Mouse (Mus musculus) stomach, embryonic 16.5 days (tissue): Measurements from ENCODE around the gene Dctn1. TPM values are rescaled to one million over a fixed set of nuclear protein-coding genes. Genes with fewer than 3 reads are reported as not detected.

Experiments
- ATAC-seq: fragments of 200-750 bp; cut with Nextera tagmentation; 2 replicates; pipeline ENCODE4 v1.8.0; 2017; ENCODE audit warnings: moderate number of reproducible peaks, moderate TSS enrichment; ENCODE audit not compliant: insufficient read depth, low FRiP score
- H3K27ac ChIP-seq: fragments of 300-500 bp; sonication (generic); 2 replicates; pipeline ENCODE4 v1.5.1; 2014; ENCODE audit warnings: low read length
- H3K27me3 ChIP-seq: fragments of 300-500 bp; sonication (generic); 2 replicates; pipeline ENCODE4 v1.6.1; 2014; ENCODE audit warnings: low read length, control low read depth, mixed read lengths; ENCODE audit not compliant: control insufficient read depth, insufficient read depth
- H3K36me3 ChIP-seq: fragments of 300-500 bp; sonication (generic); 2 replicates; pipeline ENCODE4 v1.6.1; 2014; ENCODE audit warnings: low read length; ENCODE audit not compliant: control insufficient read depth, insufficient read depth
- H3K4me1 ChIP-seq: fragments of 300-500 bp; sonication (generic); 2 replicates; pipeline ENCODE4 v1.6.1; 2014; ENCODE audit warnings: low read length, control low read depth, mixed read lengths; ENCODE audit not compliant: control insufficient read depth, insufficient read depth
- H3K4me2 ChIP-seq: fragments of 300-500 bp; sonication (generic); 2 replicates; pipeline ENCODE4 v1.6.1; 2014; ENCODE audit warnings: low read depth, low read length, mixed read lengths
- H3K4me3 ChIP-seq: fragments of 300-500 bp; sonication (generic); replicated peaks from 2 replicates; pipeline ENCODE4 v1.5.1; 2014; ENCODE audit warnings: mild to moderate bottlenecking, low read length
- H3K9ac ChIP-seq: fragments of 300-500 bp; sonication (generic); 2 replicates; pipeline ENCODE4 v1.6.1; 2014; ENCODE audit warnings: low read length
- H3K9me3 ChIP-seq: fragments of 300-500 bp; sonication (generic); replicated peaks from 2 replicates; pipeline ENCODE4 v1.6.1; 2016; ENCODE audit warnings: low read length, control low read depth; ENCODE audit not compliant: control insufficient read depth
- WGBS: fragments of 180-500 bp; shearing (Covaris S2); extraction: QIAGEN DNeasy Blood & Tissue Kit; methylation state at CpG from one replicate; pipeline ENCODE4 v1.1.7; 2014; 5-methylcytosine and 5-hydroxymethylcytosine counted together
- polyA plus RNA-seq: library from polyadenylated mRNA; unstranded; fragments of >200 nt; fragmentation: Nextera tagmentation; extraction: Ambion mirVana; gene quantifications from 2 replicates; pipeline ENCODE4 v1.2.1, GENCODE M21; 2015

Dctn1 gene
- polyA plus RNA-seq, 1 experiment from 2014 or later, result 74.1 TPM

DNA sequence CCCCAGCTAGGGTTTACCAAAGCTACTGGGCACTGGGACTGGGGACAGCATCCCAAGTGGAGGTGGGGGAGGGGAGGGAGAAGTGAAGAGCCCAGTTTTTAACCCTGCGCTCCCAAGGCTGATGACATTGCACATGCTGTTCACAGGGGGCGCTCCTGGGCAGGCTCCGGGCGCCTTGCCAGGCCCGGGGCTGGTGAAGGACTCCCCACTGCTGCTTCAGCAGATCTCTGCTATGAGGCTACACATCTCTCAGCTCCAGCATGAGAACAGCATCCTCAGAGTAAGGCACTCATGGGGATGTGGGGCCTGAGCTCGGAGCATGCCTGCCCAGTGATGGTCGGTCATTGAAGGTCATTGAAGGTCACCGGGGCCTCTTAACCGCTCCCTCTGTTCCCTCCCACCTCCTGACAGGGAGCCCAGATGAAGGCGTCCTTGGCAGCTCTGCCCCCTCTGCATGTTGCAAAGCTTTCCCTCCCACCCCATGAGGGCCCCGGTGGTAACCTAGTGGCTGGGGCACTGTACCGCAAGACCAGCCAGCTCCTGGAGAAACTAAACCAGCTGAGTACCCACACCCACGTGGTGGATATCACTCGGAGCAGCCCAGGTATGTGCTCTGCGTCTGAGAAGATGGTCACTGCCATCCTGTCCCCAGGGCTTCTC, 31.8 kb downstream of the Dctn1 start:
- Histone ChIP-seq H3K9ac (no peak overlapping the region), H3K4me2 (no peak overlapping the region), H3K4me3 (no peak overlapping the region), H3K27ac (no peak overlapping the region), H3K4me1 (no peaks in the 10 kb centered on the region), H3K36me3 (peaks cover 30% of the 10 kb centered on the region), H3K9me3 (no peaks in the 10 kb centered on the region), H3K27me3 (no peaks in the 10 kb centered on the region)
- WGBS, result 57% methylated on average over 15 of the region's 15 CpGs
- no peak for ATAC-seq

DNA sequence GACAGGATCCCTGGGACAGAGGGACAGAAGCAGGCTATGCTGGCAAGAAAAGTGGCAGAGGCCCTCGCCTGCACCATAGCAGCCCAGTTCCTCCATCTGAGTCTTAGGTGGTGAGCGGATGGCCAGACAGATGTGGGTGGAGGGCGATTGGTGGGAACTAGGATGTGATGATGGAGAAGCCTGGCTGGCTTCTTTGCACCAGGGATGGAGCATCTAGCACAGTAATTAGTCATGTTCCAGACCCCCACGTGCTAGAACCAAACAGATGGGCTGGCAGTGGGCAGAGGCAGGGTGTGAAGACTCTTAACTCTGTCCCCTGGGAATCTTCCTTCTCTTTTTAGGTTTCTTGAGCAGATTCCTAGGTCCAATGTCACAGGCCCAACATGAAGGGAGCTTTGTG, 37.6 kb downstream of the Dctn1 start:
- no peak overlapping the region for H3K4me3 ChIP-seq
- H3K9me3 ChIP-seq, result no peaks in the 10 kb centered on the region
- no peak overlapping the region for H3K4me2 ChIP-seq
- H3K9ac ChIP-seq, result no peak overlapping the region
- WGBS, result 84% methylated on average over 4 of the region's 4 CpGs
- peaks cover 8% of the 10 kb centered on the region; the same call in 1 of the 2 replicates for H3K36me3 ChIP-seq
- no peak overlapping the region for H3K27ac ChIP-seq
- H3K4me1 ChIP-seq, result no peaks in the 10 kb centered on the region
- no peak for ATAC-seq
- H3K27me3 ChIP-seq, result no peaks in the 10 kb centered on the region

DNA sequence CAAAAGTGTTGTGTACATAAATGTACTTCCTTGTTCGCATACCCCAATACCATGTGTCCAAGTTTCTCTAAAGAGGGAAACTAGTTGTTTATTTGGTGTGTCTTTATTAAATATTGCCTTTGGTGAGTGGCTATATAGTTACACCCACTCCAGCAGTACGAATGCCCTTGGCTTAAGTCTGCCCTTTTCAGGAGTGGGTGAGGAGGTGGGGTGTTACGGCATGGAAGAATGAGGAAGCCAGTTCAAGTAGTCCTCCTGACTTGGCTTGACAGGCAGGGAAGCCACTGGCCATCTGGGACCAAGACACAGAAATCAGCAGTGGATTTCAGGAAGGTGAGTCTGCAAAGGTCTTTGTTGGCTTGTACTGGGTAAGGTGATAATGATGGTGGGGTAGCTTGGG, 40.1 kb downstream of the Dctn1 start:
- no peaks in the 10 kb centered on the region for H3K36me3 ChIP-seq
- no peak overlapping the region for H3K27ac ChIP-seq
- WGBS, result 82% methylated on average over 3 of the region's 3 CpGs
- no peaks in the 10 kb centered on the region for H3K27me3 ChIP-seq
- ATAC-seq, result no peak
- H3K4me1 ChIP-seq, result peaks cover 5% of the 10 kb centered on the region
- H3K9ac ChIP-seq, result 0 out of 2 replicates have a peak overlapping the region, but pooled peaks have one; percentile 7
- H3K9me3 ChIP-seq, result no peaks in the 10 kb centered on the region
- H3K4me2 ChIP-seq, result no peak overlapping the region
- no peak overlapping the region for H3K4me3 ChIP-seq

DNA sequence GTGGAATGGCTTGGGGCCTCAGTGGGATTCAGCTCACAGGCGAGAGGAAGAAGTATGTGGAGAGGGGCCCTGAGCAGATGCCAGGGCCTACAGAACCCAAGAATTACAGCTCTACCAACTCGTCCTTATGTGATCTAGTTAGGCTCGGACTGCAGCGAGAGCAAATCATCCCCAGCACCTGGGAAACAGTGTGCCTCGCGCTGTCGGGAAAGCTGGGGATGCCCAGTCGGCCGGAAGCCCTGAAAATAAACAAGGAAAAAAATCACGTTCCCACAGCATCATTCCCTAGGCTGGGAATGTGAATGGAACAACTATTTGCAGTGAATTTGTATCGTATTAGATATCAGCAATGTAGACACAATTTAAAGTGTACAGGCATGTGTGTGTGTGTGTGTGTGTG, 40.6 kb downstream of the Dctn1 start:
- Histone ChIP-seq H3K4me3 (no peak overlapping the region), H3K36me3 (no peaks in the 10 kb centered on the region), H3K27me3 (no peaks in the 10 kb centered on the region), H3K4me2 (no peak overlapping the region), H3K9ac (no peak overlapping the region), H3K9me3 (no peaks in the 10 kb centered on the region), H3K27ac (no peak overlapping the region), H3K4me1 (peaks cover 5% of the 10 kb centered on the region)
- 51% methylated on average over 11 of the region's 11 CpGs for WGBS
- no peak for ATAC-seq

DNA sequence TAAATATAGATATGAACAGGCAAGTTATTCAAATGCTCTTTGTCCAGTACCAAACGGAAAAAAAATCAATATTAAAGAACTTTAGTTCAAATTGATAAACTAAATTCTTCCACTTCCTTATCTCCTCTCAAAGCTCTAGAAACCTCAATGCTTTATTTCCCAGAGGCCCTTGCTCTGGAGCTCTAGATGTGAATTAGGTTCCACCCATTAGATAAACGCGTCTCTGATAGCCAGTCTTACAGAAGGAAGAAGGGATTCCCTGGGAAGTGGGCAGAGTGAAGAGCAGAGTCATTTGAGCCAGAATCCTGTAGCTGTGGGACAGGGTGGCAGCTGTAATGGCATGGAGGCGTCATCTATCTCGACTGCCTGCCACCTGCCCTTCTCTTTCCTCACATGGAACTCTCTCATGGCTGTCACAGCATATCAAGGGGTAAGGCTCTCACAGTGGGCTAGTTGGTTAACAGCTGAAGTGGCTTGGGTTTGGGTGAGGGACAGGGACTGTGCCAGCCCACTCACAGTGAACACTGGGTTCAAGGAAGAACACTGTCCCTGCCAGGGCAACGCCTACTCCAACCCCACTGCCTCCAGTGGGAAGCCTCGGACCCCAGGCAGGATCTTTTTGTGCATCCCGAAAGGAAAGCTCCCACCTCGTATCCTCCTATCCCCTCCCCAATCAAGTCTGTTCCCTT, 41.8 kb downstream of the Dctn1 start:
- H3K27me3 ChIP-seq, result no peaks in the 10 kb centered on the region
- no peak overlapping the region for H3K4me3 ChIP-seq
- 0 out of 2 replicates have a peak, but pooled peaks have one; percentile 14 for ATAC-seq
- H3K4me2 ChIP-seq, result no peak overlapping the region
- peaks cover 7% of the 10 kb centered on the region for H3K4me1 ChIP-seq
- no peaks in the 10 kb centered on the region for H3K9me3 ChIP-seq
- H3K36me3 ChIP-seq, result no peaks in the 10 kb centered on the region
- peak overlapping the region; percentile 16 for H3K27ac ChIP-seq
- no peak overlapping the region; the same call in 1 of the 2 replicates for H3K9ac ChIP-seq
- 62% methylated on average over 9 of the region's 9 CpGs for WGBS

DNA sequence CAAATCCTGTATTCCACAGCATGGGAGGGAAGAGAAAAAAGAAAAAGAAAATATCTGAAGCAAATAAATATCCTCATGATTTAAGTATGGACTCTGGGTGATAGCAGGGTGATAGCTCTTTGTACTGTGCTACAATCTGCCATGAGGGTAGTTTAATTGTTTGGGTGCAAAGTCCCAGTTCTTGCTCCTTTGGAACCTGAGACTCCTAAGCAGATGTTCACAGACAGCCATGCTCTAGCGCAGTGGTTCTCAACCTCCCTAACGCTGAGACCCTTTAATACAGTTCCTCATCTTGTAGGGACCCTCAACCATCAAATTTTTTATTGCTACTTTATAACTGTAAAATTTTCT, 42.3 kb downstream of the Dctn1 start:
- ATAC-seq, result no peak
- peaks cover 7% of the 10 kb centered on the region for H3K4me1 ChIP-seq
- no peaks in the 10 kb centered on the region for H3K9me3 ChIP-seq
- 92% methylated on average over 2 of the region's 2 CpGs for WGBS
- H3K4me3 ChIP-seq, result no peak overlapping the region
- H3K27me3 ChIP-seq, result no peaks in the 10 kb centered on the region
- H3K4me2 ChIP-seq, result no peak overlapping the region
- H3K36me3 ChIP-seq, result no peaks in the 10 kb centered on the region
- H3K9ac ChIP-seq, result no peak overlapping the region
- 0 out of 2 replicates have a peak overlapping the region, but pooled peaks have one; percentile 16 for H3K27ac ChIP-seq

DNA sequence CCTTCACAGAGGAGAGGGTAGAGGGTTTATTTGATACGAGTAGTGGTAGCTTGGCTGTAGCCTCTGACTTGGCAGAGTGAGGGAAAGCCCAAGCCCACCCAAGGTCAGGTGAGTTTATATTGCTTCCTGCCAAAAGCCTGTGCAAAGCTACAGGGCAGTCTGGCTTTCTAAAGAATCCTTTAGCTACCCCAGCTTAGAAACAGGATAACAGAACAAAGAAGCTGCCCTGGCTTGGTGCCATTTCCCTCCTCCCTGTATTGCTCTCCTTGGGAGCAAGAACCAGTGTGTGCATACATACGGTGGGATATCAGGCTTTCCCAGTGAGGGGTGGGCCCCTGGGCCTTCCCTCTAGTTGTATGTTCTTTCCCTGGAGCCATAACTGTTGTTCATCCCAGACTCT, 44.8 kb downstream of the Dctn1 start:
- no peak overlapping the region for H3K4me2 ChIP-seq
- WGBS, result 25% methylated on average over 2 of the region's 2 CpGs
- H3K9me3 ChIP-seq, result no peaks in the 10 kb centered on the region
- H3K9ac ChIP-seq, result no peak overlapping the region
- no peak overlapping the region for H3K27ac ChIP-seq
- H3K4me1 ChIP-seq, result peaks cover 7% of the 10 kb centered on the region
- no peak overlapping the region for H3K4me3 ChIP-seq
- no peaks in the 10 kb centered on the region for H3K36me3 ChIP-seq
- ATAC-seq, result no peak
- H3K27me3 ChIP-seq, result no peaks in the 10 kb centered on the region

DNA sequence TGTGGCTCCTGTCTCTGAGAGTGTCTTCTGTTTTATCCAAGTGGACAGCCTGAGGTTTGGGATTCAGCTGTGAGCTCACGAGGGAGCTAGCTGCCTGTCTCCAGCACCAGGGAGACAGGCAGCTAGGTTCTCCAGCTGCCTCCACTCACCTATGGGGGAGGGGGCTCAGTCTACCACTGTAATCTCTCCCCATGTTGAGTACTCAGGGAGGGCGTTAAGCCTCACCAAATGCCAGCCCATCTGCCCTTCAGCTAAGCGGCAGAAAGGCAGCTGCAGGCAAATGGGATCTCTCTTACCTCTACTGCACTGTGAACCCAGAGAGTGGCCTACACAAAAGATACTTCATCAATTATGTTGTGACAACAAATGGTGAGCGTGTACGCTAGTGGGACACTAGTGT, 45.8 kb downstream of the Dctn1 start:
- Histone ChIP-seq H3K27ac (no peak overlapping the region), H3K27me3 (no peaks in the 10 kb centered on the region)
- WGBS, result 25% methylated on average over 5 of the region's 5 CpGs

DNA sequence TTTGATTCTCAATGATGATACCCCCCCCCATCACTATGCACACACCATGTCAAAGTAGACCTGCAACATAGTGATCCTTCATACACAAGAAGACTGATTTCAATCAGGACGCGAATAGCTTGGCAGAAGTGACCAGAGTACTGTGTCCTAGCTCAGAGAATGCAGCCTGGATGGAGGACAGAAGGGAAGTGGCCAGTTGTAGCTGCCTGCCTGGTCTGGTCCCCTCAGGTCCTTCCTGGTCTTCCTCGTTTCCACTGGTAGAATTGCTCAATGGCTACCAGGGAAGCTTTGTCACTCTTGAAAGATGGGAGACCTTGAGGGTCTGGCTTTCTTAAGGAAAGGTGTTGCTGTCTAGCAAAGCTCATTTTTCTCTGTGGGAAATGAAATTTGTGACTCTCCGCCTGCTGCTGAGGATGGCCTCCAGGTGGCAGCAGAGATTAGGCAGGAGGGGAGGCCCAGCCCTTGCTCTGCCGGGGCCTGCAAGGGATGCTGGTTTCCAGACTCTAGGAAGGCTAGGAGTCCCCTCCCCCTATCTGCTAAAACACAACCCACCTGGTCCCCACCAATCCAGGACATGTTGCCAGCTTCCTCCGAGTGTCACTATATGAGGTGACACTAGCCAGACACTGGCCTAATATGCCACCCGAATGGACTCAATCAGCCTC, 49.4 kb downstream of the Dctn1 start:
- no peaks in the 10 kb centered on the region for H3K36me3 ChIP-seq
- 9% methylated on average over 7 of the region's 7 CpGs for WGBS
- no peak overlapping the region; the same call in 1 of the 2 replicates for H3K9ac ChIP-seq

More for the DNA sequence above, 45.8 kb downstream of the Dctn1 start:
- no peak overlapping the region for H3K4me3 ChIP-seq
- no peak overlapping the region for H3K4me2 ChIP-seq
- no peaks in the 10 kb centered on the region for H3K9me3 ChIP-seq
- ATAC-seq, result no peak
- peaks cover 7% of the 10 kb centered on the region for H3K4me1 ChIP-seq
- H3K36me3 ChIP-seq, result no peaks in the 10 kb centered on the region
- no peak overlapping the region for H3K9ac ChIP-seq

More for the DNA sequence above, 49.4 kb downstream of the Dctn1 start:
- Histone ChIP-seq H3K4me3 (no peak overlapping the region), H3K4me2 (no peak overlapping the region), H3K27ac (no peak overlapping the region), H3K4me1 (peaks cover 7% of the 10 kb centered on the region), H3K9me3 (no peaks in the 10 kb centered on the region), H3K27me3 (no peaks in the 10 kb centered on the region)
- peak; percentile 76 for ATAC-seq
